Mouse (Mus musculus) intestine, embryonic 14.5 days (tissue): Measurements from ENCODE around the gene Emp1. TPM values are rescaled to one million over a fixed set of nuclear protein-coding genes. Genes with fewer than 3 reads are reported as not detected.

ENCODE experiments used
- ATAC-seq: fragments of 200-750 bp; cut with Nextera tagmentation; replicated peaks from 2 replicates; pipeline ENCODE4 v1.8.0; 2017; ENCODE audit warnings: low read depth, moderate number of reproducible peaks, moderate TSS enrichment, moderate library complexity; ENCODE audit not compliant: low FRiP score, low TSS enrichment
- DNase-seq: peaks from one replicate; pipeline ENCODE4 v3.0.0-alpha.2; 2018; ENCODE audit warnings: low spot score
- H3K27ac ChIP-seq: fragments of 300-500 bp; sonication (generic); 2 replicates; pipeline ENCODE4 v1.5.1; 2014; ENCODE audit warnings: low read depth, mild to moderate bottlenecking, control low read depth
- H3K27me3 ChIP-seq: fragments of 300-500 bp; sonication (generic); replicated peaks from 2 replicates; pipeline ENCODE4 v1.6.1; 2014; ENCODE audit warnings: low read length, control low read depth; ENCODE audit not compliant: control insufficient read depth, insufficient read depth
- H3K36me3 ChIP-seq: fragments of 300-500 bp; sonication (generic); 2 replicates; pipeline ENCODE4 v1.6.1; 2014; ENCODE audit warnings: low read length, control low read depth; ENCODE audit not compliant: control insufficient read depth, insufficient read depth
- H3K4me1 ChIP-seq: fragments of 300-500 bp; sonication (generic); replicated peaks from 2 replicates; pipeline ENCODE4 v1.6.1; 2014; ENCODE audit warnings: low read length, control low read depth, mixed read lengths; ENCODE audit not compliant: control insufficient read depth, insufficient read depth
- H3K4me2 ChIP-seq: fragments of 300-500 bp; sonication (generic); 2 replicates; pipeline ENCODE4 v1.6.1; 2014; ENCODE audit warnings: low read length
- H3K4me3 ChIP-seq: fragments of 300-500 bp; sonication (generic); 2 replicates; pipeline ENCODE4 v1.5.1; 2014; ENCODE audit warnings: low read depth, low read length, control low read depth, mixed read lengths
- H3K9ac ChIP-seq: fragments of 300-500 bp; sonication (generic); 2 replicates; pipeline ENCODE4 v1.6.1; 2014; ENCODE audit warnings: mild to moderate bottlenecking, low read length
- H3K9me3 ChIP-seq: fragments of 300-500 bp; sonication (generic); 2 replicates; pipeline ENCODE4 v1.6.1; 2016; ENCODE audit warnings: low read length, control low read depth; ENCODE audit not compliant: control insufficient read depth
- WGBS: fragments of 180-500 bp; shearing (Covaris S2); extraction: QIAGEN DNeasy Blood & Tissue Kit; methylation state at CpG from one replicate; pipeline ENCODE4 v1.1.7; 2014; 5-methylcytosine and 5-hydroxymethylcytosine counted together
- polyA plus RNA-seq: library from polyadenylated mRNA; unstranded; fragments of >200 nt; fragmentation: Nextera tagmentation; extraction: Ambion mirVana; gene quantifications from 2 replicates; pipeline ENCODE4 v1.2.1, GENCODE M21; 2014

Gene Emp1
- polyA plus RNA-seq, 1 experiment from 2014 or later: 15.2 TPM

GRCm38 (mm10) chr6:135430441-135430970 is 68.2 kb downstream of the Emp1 start:
- Histone ChIP-seq H3K9ac (no peak overlapping the region), H3K27me3 (no peaks in the 10 kb centered on the region), H3K4me1 (no peaks in the 10 kb centered on the region), H3K4me3 (no peak overlapping the region), H3K9me3 (no peaks in the 10 kb centered on the region), H3K4me2 (no peak overlapping the region), H3K36me3 (no peaks in the 10 kb centered on the region), H3K27ac (no peak overlapping the region)
- ATAC-seq: no peak
- WGBS: 79% methylated on average over 8 of the region's 8 CpGs
- no peak for DNase-seq

Other genes with a start within 250 kb of the Emp1 start
- gene Gprc5d, start 244.3 kb upstream of the Emp1 start, polyA plus RNA-seq: not detected in 2 replicates
- gene Fam234b, start 164.6 kb upstream of the Emp1 start, polyA plus RNA-seq: 40.8 and 42.4 TPM in 2 replicates
- 13.9 and 14.7 TPM in 2 replicates for gene Hebp1, start 164.5 kb upstream of the Emp1 start, polyA plus RNA-seq
- 0.70 and 1.6 TPM in 2 replicates for gene Gsg1, start 108.2 kb upstream of the Emp1 start, polyA plus RNA-seq
- gene Pbp2, start 52.1 kb upstream of the Emp1 start, polyA plus RNA-seq: 0.13 and 0.32 TPM in 2 replicates